Mouse (Mus musculus) liver, embryonic 16.5 days (tissue): ENCODE data around the gene Agr3. TPM values are rescaled to one million over a fixed set of nuclear protein-coding genes. Genes with fewer than 3 reads are reported as not detected.

Source experiments
- ATAC-seq: fragments of 200-750 bp; cut with Nextera tagmentation; 2 replicates; pipeline ENCODE4 v1.8.0; 2017; ENCODE audit warnings: low read depth, mild to moderate bottlenecking, moderate number of reproducible peaks, moderate library complexity
- H3K27ac ChIP-seq: fragments of 300-500 bp; sonication (generic); 2 replicates; pipeline ENCODE4 v1.5.1; 2014; ENCODE audit warnings: mild to moderate bottlenecking, low read length
- H3K27me3 ChIP-seq: fragments of 300-500 bp; sonication (generic); 2 replicates; pipeline ENCODE4 v1.6.1; 2014; ENCODE audit warnings: low read depth, low read length, mixed read lengths; ENCODE audit not compliant: control insufficient read depth, insufficient read depth
- H3K36me3 ChIP-seq: fragments of 300-500 bp; sonication (generic); 2 replicates; pipeline ENCODE4 v1.6.1; 2014; ENCODE audit warnings: mild to moderate bottlenecking; ENCODE audit not compliant: control insufficient read depth, insufficient read depth
- H3K4me1 ChIP-seq: fragments of 300-500 bp; sonication (generic); 2 replicates; pipeline ENCODE4 v1.6.1; 2014; ENCODE audit warnings: low read depth, low read length, mixed read lengths; ENCODE audit not compliant: control insufficient read depth
- H3K4me2 ChIP-seq: fragments of 300-500 bp; sonication (generic); 2 replicates; pipeline ENCODE4 v1.6.1; 2014; ENCODE audit warnings: low read depth, low read length, mixed read lengths
- H3K4me3 ChIP-seq: fragments of 300-500 bp; sonication (generic); 2 replicates; pipeline ENCODE4 v1.5.1; 2014; ENCODE audit warnings: low read depth, mild to moderate bottlenecking, low read length
- H3K9ac ChIP-seq: fragments of 300-500 bp; sonication (generic); 2 replicates; pipeline ENCODE4 v1.6.1; 2014; ENCODE audit warnings: low read depth, low read length
- H3K9me3 ChIP-seq: fragments of 300-500 bp; sonication (generic); replicated peaks from 2 replicates; pipeline ENCODE4 v1.6.1; 2016; ENCODE audit warnings: low read length; ENCODE audit not compliant: control insufficient read depth
- WGBS: fragments of 180-500 bp; shearing (Covaris S2); extraction: QIAGEN DNeasy Blood & Tissue Kit; methylation state at CpG from one replicate; pipeline ENCODE4 v1.1.7; 2014; ENCODE audit not compliant: insufficient replicate concordance; 5-methylcytosine and 5-hydroxymethylcytosine counted together
- polyA plus RNA-seq: library from polyadenylated mRNA; unstranded; fragments of >200 nt; fragmentation: Nextera tagmentation; extraction: Ambion mirVana; gene quantifications from 2 replicates; pipeline ENCODE4 v1.2.1, GENCODE M21; 2015

The Agr3 gene
- not detected in 2 replicates for polyA plus RNA-seq

- Histone ChIP-seq H3K27me3 (no peaks in the 10 kb centered on the region), H3K4me1 (no peaks in the 10 kb centered on the region), H3K9ac (no peak within 1 kb of the TSS), H3K27ac (no peak within 1 kb of the TSS), H3K4me2 (no peak within 1 kb of the TSS), H3K9me3 (no peaks in the 10 kb centered on the region), H3K4me3 (no peak within 1 kb of the TSS), H3K36me3 (no peaks in the 10 kb centered on the region)
- no peak for ATAC-seq
- 80% methylated on average over 9 of the region's 9 CpGs for WGBS
Observed at GRCm38 (mm10) chr12:35925402-35925801, at the start of gene Agr3. TSS of gene Agr3 (plus strand) at chr12:35925620.

GRCm38 (mm10) chr12:35884892-35885558, 40.4 kb upstream of the Agr3 start:
- Histone ChIP-seq H3K27me3 (no peaks in the 10 kb centered on the region), H3K4me1 (no peaks in the 10 kb centered on the region), H3K4me3 (no peak overlapping the region), H3K9ac (no peak overlapping the region), H3K4me2 (no peak overlapping the region), H3K9me3 (no peaks in the 10 kb centered on the region), H3K27ac (no peak overlapping the region), H3K36me3 (no peaks in the 10 kb centered on the region)
- ATAC-seq: no peak
- WGBS: 19% methylated on average over 9 of the region's 9 CpGs

GRCm38 (mm10) chr12:35889383-35889782, 36.0 kb upstream of the Agr3 start:
- H3K4me2 ChIP-seq: no peak overlapping the region
- H3K27me3 ChIP-seq: no peaks in the 10 kb centered on the region
- no peak overlapping the region for H3K27ac ChIP-seq
- no peaks in the 10 kb centered on the region for H3K4me1 ChIP-seq
- 17% methylated on average over 2 of the region's 2 CpGs for WGBS
- ATAC-seq: no peak
- no peaks in the 10 kb centered on the region for H3K36me3 ChIP-seq
- H3K4me3 ChIP-seq: no peak overlapping the region
- H3K9ac ChIP-seq: no peak overlapping the region
- H3K9me3 ChIP-seq: no peaks in the 10 kb centered on the region

GRCm38 (mm10) chr12:35890756-35891155, 34.7 kb upstream of the Agr3 start:
- no peak overlapping the region for H3K27ac ChIP-seq
- H3K9me3 ChIP-seq: no peaks in the 10 kb centered on the region
- no peak for ATAC-seq
- H3K4me1 ChIP-seq: no peaks in the 10 kb centered on the region
- H3K4me2 ChIP-seq: no peak overlapping the region
- H3K27me3 ChIP-seq: no peaks in the 10 kb centered on the region
- H3K36me3 ChIP-seq: no peaks in the 10 kb centered on the region
- H3K4me3 ChIP-seq: no peak overlapping the region
- WGBS: 51% methylated on average over 2 of the region's 2 CpGs
- no peak overlapping the region for H3K9ac ChIP-seq

- H3K4me3 ChIP-seq: no peak overlapping the region
- H3K4me1 ChIP-seq: no peaks in the 10 kb centered on the region
- H3K27ac ChIP-seq: no peak overlapping the region
- 41% methylated on average over 6 of the region's 6 CpGs for WGBS
- H3K9ac ChIP-seq: no peak overlapping the region
- no peak overlapping the region for H3K4me2 ChIP-seq
- no peaks in the 10 kb centered on the region for H3K36me3 ChIP-seq
- no peaks in the 10 kb centered on the region for H3K27me3 ChIP-seq
- no peak for ATAC-seq
- no peaks in the 10 kb centered on the region for H3K9me3 ChIP-seq
Observed at GRCm38 (mm10) chr12:35894304-35894900, 31.0 kb upstream of the Agr3 start.

GRCm38 (mm10) chr12:35895875-35896763, 29.3 kb upstream of the Agr3 start:
- no peaks in the 10 kb centered on the region for H3K36me3 ChIP-seq
- no peaks in the 10 kb centered on the region for H3K4me1 ChIP-seq
- H3K27me3 ChIP-seq: no peaks in the 10 kb centered on the region
- no peaks in the 10 kb centered on the region for H3K9me3 ChIP-seq
- peak overlapping the region; percentile 28 for H3K4me2 ChIP-seq
- ATAC-seq: no peak
- WGBS: 28% methylated on average over 20 of the region's 20 CpGs
- H3K9ac ChIP-seq: no peak overlapping the region
- 0 out of 2 replicates have a peak overlapping the region, but pooled peaks have one; percentile 7 for H3K4me3 ChIP-seq
- no peak overlapping the region for H3K27ac ChIP-seq

- Histone ChIP-seq H3K4me2 (peak overlapping the region; percentile 28), H3K27ac (no peak overlapping the region), H3K27me3 (no peaks in the 10 kb centered on the region), H3K36me3 (no peaks in the 10 kb centered on the region), H3K4me1 (no peaks in the 10 kb centered on the region), H3K9me3 (no peaks in the 10 kb centered on the region), H3K4me3 (0 out of 2 replicates have a peak overlapping the region, but pooled peaks have one; percentile 7), H3K9ac (no peak overlapping the region)
- ATAC-seq: no peak
- 32% methylated on average over 4 of the region's 4 CpGs for WGBS
Observed at GRCm38 (mm10) chr12:35896764-35897282, 28.6 kb upstream of the Agr3 start.

GRCm38 (mm10) chr12:35910632-35911031, 14.8 kb upstream of the Agr3 start:
- no peak overlapping the region for H3K4me3 ChIP-seq
- no peak for ATAC-seq
- H3K27ac ChIP-seq: no peak overlapping the region
- no peaks in the 10 kb centered on the region for H3K9me3 ChIP-seq
- no peak overlapping the region for H3K9ac ChIP-seq
- H3K4me2 ChIP-seq: no peak overlapping the region
- no peaks in the 10 kb centered on the region for H3K4me1 ChIP-seq
- H3K27me3 ChIP-seq: no peaks in the 10 kb centered on the region
- 43% methylated on average over 1 of the region's 1 CpGs for WGBS
- no peaks in the 10 kb centered on the region for H3K36me3 ChIP-seq
